Mouse (Mus musculus) cerebellum, adult 18-20 months (tissue): ENCODE results near the gene Eif4a3.

Experiments
- DNase-seq, 2 experiments: peaks; one replicate each; pipeline ENCODE4 v3.0.0; 2021

Eif4a3 gene

DNA sequence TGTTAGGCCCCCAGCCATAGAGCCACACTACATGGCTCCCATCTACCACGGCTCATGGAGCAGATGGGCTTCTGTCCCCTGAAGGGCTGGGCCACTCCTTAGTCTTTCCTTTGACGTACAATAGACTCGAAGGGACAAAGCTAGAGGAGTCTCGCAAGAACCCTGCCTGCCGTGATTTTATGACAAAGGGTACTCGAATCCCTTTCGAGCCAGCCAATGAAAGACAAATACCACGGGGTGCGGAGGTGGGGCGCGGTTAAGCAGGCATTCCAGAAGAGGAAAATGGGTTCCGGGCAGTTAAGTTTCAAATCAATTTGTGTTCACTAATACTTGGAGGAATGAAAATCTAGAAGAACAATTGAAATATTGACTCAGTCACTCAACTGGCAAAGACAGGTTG is 60.4 kb downstream of the Eif4a3 start:
- DNase-seq = no peak
